Mouse (Mus musculus) bone marrow, adult 2 months (tissue): Measurements from ENCODE around the gene Arrb1.

ENCODE experiments used
- CTCF ChIP-seq: fragments of 200-500 bp; IDR thresholded peaks from 2 replicates; pipeline ENCODE4 v1.5.1; 2011; ENCODE audit warnings: low read length, control low read depth; ENCODE audit not compliant: control insufficient read depth, insufficient read depth
- POLR2A ChIP-seq: fragments of 200-500 bp; IDR thresholded peaks from 2 replicates; pipeline ENCODE4 v1.6.1; 2011; ENCODE audit warnings: low read depth, mild to moderate bottlenecking, control low read depth, low read length, borderline replicate concordance; ENCODE audit not compliant: control insufficient read depth

GRCm38 (mm10) chr7:99606766-99607165, 71.5 kb downstream of the Arrb1 start:
- TF ChIP-seq CTCF (no peak), POLR2A (no peak)
